Mouse (Mus musculus) embryonic facial prominence, embryonic 11.5 days (tissue): ENCODE results near the gene Ldha. TPM values are rescaled to one million over a fixed set of nuclear protein-coding genes. Genes with fewer than 3 reads are reported as not detected.
"Not testable (repeated sequence)": the region's sequence is repeated elsewhere in the genome, so short reads cannot be mapped to it uniquely, and the experiment has no call there.

Experiments used
- ATAC-seq: fragments of 200-750 bp; cut with Nextera tagmentation; replicated peaks from 2 replicates; pipeline ENCODE4 v1.8.0; 2017; ENCODE audit warnings: low read depth; ENCODE audit not compliant: insufficient number of reproducible peaks, low FRiP score, low TSS enrichment
- DNase-seq: peaks from one replicate; pipeline ENCODE4 v3.0.0-alpha.2; 2015; ENCODE audit warnings: low spot score
- H3K27ac ChIP-seq: fragments of 300-500 bp; sonication (generic); replicated peaks from 2 replicates; pipeline ENCODE4 v1.5.1; 2014; ENCODE audit warnings: mild to moderate bottlenecking, low read depth, low read length, control low read depth
- H3K27me3 ChIP-seq: fragments of 300-500 bp; sonication (generic); 2 replicates; pipeline ENCODE4 v1.6.1; 2014; ENCODE audit warnings: mild to moderate bottlenecking, low read length, moderate library complexity, mixed read lengths; ENCODE audit not compliant: control insufficient read depth, insufficient read depth
- H3K36me3 ChIP-seq: fragments of 300-500 bp; sonication (generic); replicated peaks from 2 replicates; pipeline ENCODE4 v1.6.1; 2014; ENCODE audit warnings: low read depth, mild to moderate bottlenecking, low read length, moderate library complexity, mixed read lengths; ENCODE audit not compliant: control insufficient read depth, insufficient read depth
- H3K4me1 ChIP-seq: fragments of 300-500 bp; sonication (generic); 2 replicates; pipeline ENCODE4 v1.6.1; 2014; ENCODE audit warnings: low read length, mixed read lengths; ENCODE audit not compliant: control insufficient read depth, insufficient read depth
- H3K4me2 ChIP-seq: fragments of 300-500 bp; sonication (generic); 2 replicates; pipeline ENCODE4 v1.6.1; 2014; ENCODE audit warnings: low read depth, mild to moderate bottlenecking, control low read depth, low read length, moderate library complexity
- H3K4me3 ChIP-seq: fragments of 300-500 bp; sonication (generic); 2 replicates; pipeline ENCODE4 v1.5.1; 2014; ENCODE audit warnings: low read depth, low read length, control low read depth
- H3K9ac ChIP-seq: fragments of 300-500 bp; sonication (generic); replicated peaks from 2 replicates; pipeline ENCODE4 v1.6.1; 2014; ENCODE audit warnings: mild to moderate bottlenecking, control low read depth, low read length
- H3K9me3 ChIP-seq: fragments of 300-500 bp; sonication (generic); replicated peaks from 2 replicates; pipeline ENCODE4 v1.6.1; 2016; ENCODE audit warnings: mild to moderate bottlenecking, low read length, inconsistent platforms, mixed read lengths; ENCODE audit not compliant: control insufficient read depth
- WGBS: fragments of 180-500 bp; shearing (Covaris S2); extraction: QIAGEN DNeasy Blood & Tissue Kit; methylation state at CpG from one replicate; pipeline ENCODE4 v1.1.7; 2014; 5-methylcytosine and 5-hydroxymethylcytosine counted together
- polyA plus RNA-seq: library from polyadenylated mRNA; unstranded; fragments of >200 nt; fragmentation: Nextera tagmentation; extraction: Ambion mirVana; gene quantifications from 2 replicates; pipeline ENCODE4 v1.2.1, GENCODE M21; 2014

Gene Ldha
- polyA plus RNA-seq, 1 experiment from 2014 or later = 1,561 TPM

DNA sequence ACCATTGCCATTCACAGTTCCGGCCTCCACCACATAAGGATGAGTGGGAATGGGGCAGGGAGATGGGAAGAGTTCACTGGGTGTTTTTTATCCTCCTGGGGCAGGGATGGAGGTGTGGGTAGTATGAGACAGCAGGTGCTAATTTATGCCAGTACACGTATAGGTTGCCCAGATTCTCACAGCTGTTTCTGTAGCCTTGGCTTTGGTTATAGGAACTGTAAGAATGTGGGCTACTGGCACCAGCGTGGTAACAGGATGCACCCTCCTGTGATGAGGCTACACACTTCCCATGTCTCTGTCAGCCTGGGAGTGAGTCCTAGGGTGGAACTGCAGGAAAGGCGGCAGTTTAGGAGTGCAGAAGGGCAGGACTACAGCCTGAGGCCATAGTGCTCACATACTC, 35.6 kb downstream of the Ldha start:
- Histone ChIP-seq H3K4me2 (no peak overlapping the region), H3K4me1 (no peaks in the 10 kb centered on the region), H3K9me3 (no peaks in the 10 kb centered on the region), H3K4me3 (no peak overlapping the region), H3K9ac (no peak overlapping the region), H3K27ac (no peak overlapping the region), H3K27me3 (no peaks in the 10 kb centered on the region), H3K36me3 (no peaks in the 10 kb centered on the region)
- DNase-seq (no peak), ATAC-seq (no peak)
- WGBS = 62% methylated on average over 4 of the region's 4 CpGs

DNA sequence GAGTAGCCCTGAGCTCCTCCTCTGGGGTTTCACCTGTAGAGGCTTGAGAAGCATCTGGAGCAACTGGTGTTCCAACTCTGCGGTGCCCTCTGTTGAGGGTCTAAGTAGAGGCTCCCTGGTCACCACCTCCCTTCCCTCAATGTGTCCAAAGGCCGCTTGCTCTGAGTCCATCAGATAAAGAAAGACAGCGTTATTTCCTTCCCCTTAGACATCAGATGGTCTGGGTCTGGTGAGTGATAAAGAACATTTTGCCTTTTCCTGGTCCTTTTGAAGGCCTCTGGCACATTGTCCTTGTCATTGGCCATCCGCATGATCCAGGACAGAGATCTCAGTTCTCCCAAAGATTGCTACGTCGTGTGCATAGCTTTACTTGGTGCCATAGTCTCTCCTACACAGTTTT, 36.0 kb downstream of the Ldha start:
- H3K27ac ChIP-seq = no peak overlapping the region
- no peaks in the 10 kb centered on the region for H3K36me3 ChIP-seq
- WGBS = 80% methylated on average over 6 of the region's 6 CpGs
- DNase-seq (no peak), ATAC-seq (no peak)
- no peaks in the 10 kb centered on the region for H3K9me3 ChIP-seq
- H3K4me2 ChIP-seq = no peak overlapping the region
- no peak overlapping the region for H3K4me3 ChIP-seq
- no peaks in the 10 kb centered on the region for H3K27me3 ChIP-seq
- H3K4me1 ChIP-seq = no peaks in the 10 kb centered on the region
- H3K9ac ChIP-seq = no peak overlapping the region

DNA sequence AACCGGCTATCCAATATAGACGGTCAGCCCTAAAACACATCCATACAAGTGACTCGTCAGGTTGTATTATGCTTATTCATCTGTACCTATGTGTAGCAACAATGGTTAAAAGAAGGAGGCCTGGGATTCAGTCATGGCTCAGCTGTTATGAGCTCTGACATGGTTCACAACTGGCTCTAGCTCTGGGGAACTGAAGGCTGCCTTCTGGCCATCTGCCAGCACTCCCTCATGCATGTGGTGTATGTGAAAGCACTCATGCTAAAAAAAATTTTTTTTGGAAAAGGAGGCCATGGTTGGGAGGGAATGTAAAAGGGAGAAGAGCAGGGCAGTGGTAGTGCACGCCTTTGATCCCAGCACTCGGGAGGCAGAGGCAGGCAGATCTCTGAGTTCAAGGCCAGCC, 38.6 kb downstream of the Ldha start:
- Histone ChIP-seq H3K9ac (no peak overlapping the region), H3K36me3 (no peaks in the 10 kb centered on the region), H3K27ac (no peak overlapping the region), H3K27me3 (no peaks in the 10 kb centered on the region), H3K4me1 (no peaks in the 10 kb centered on the region), H3K4me2 (no peak overlapping the region), H3K4me3 (no peak overlapping the region), H3K9me3 (no peaks in the 10 kb centered on the region)
- 94% methylated on average over 5 of the region's 5 CpGs for WGBS
- ATAC-seq (no peak), DNase-seq (no peak)

DNA sequence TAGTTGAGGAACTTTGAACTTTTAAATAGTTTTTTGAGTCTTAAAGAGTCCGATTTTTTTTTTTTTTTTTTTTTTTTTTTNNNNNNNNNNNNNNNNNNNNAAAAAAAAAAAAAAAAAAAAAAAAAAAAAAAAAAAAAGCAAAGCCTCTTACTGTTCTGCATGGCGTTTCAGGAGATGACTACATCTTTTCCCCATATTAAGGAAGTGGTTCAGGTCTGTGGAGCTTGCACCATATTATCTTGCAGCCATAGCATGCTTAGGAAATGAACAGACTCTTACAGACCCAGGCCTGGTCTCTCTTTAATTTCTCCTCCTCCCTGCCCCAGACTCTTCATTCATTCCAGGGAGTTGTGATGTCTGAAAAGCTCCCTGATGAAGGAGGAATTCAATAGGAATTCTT, 39.7 kb downstream of the Ldha start:
- Histone ChIP-seq H3K27me3 (no peaks in the 10 kb centered on the region), H3K9me3 (no peaks in the 10 kb centered on the region), H3K27ac (no peak overlapping the region), H3K4me1 (no peaks in the 10 kb centered on the region), H3K4me3 (no peak overlapping the region), H3K36me3 (no peaks in the 10 kb centered on the region), H3K9ac (no peak overlapping the region), H3K4me2 (no peak overlapping the region)
- no peak for ATAC-seq
- DNase-seq = no peak
- 78% methylated on average over 2 of the region's 2 CpGs for WGBS

DNA sequence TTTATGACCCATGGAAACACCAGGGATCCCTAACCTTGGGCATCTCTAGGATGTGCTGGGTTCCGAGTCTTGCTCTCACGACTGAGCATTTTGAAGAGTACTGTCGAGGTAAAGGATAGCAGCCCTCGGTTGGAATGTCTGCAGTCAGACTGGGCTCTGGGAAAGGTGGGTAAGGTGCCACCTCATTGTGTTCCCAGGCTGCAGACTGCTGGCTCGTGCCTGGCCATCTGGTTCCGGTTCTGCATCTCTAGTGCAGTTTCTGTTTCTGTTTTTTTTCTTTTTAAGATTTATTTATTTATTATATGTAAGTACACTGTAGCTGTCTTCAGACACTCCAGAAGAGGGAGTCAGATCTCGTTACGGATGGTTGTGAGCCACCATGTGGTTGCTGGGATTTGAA, 40.7 kb downstream of the Ldha start:
- H3K4me3 ChIP-seq, H3K27me3 ChIP-seq, ATAC-seq, H3K4me2 ChIP-seq, DNase-seq, H3K4me1 ChIP-seq, H3K9ac ChIP-seq, H3K36me3 ChIP-seq, H3K27ac ChIP-seq, H3K9me3 ChIP-seq: not testable (repeated sequence)
- WGBS = 84% methylated on average over 6 of the region's 8 CpGs

DNA sequence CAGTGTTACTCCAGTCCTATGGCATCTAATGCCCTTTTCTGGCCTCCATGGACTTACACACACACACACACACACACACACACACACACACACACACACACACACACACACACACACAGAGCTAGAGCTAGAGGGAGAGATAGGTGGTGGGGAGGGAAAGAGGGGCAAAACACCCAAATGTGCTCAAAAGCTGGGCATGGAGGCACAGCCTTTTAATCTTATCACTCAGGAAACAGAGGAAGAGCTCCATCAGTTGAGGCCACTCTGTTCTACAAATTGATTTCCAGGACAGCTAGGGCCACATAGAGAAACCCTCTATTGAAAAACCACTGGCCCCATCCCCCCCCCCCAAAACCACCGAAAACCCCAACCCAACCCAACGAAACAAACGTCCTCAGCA, 42.0 kb downstream of the Ldha start:
- H3K4me3 ChIP-seq = no peak overlapping the region
- H3K27me3 ChIP-seq = no peaks in the 10 kb centered on the region
- ATAC-seq = no peak
- no peaks in the 10 kb centered on the region for H3K9me3 ChIP-seq
- no peak overlapping the region for H3K4me2 ChIP-seq
- WGBS = 86% methylated on average over 3 of the region's 3 CpGs
- no peak overlapping the region for H3K9ac ChIP-seq
- H3K27ac ChIP-seq = no peak overlapping the region
- no peak for DNase-seq
- H3K36me3 ChIP-seq = peaks cover 4% of the 10 kb centered on the region
- H3K4me1 ChIP-seq = no peaks in the 10 kb centered on the region

DNA sequence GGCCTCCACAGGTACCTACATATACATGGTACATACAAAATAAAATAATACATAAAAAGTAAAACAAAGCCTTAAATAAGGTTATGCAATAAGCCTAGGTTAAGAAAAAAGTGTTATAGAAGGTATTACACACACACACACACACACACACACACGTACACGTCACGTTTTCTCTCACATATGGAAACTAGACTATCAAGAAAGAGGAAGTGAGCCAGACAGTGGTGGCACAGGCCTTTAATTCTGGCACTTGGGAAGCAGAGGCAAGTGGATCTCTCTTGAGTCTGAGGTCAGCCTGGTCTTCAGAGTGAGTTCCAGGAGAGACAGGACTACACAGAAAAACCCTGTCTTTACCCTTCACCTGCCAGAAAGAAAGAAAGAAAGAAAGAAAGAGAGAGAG, 54.2 kb downstream of the Ldha start:
- Histone ChIP-seq H3K4me1 (no peaks in the 10 kb centered on the region), H3K27me3 (no peaks in the 10 kb centered on the region), H3K4me3 (no peak overlapping the region), H3K9me3 (no peaks in the 10 kb centered on the region), H3K9ac (no peak overlapping the region), H3K27ac (no peak overlapping the region), H3K4me2 (no peak overlapping the region), H3K36me3 (peaks cover 14% of the 10 kb centered on the region)
- 85% methylated on average over 3 of the region's 3 CpGs for WGBS
- DNase-seq = no peak
- ATAC-seq = no peak

DNA sequence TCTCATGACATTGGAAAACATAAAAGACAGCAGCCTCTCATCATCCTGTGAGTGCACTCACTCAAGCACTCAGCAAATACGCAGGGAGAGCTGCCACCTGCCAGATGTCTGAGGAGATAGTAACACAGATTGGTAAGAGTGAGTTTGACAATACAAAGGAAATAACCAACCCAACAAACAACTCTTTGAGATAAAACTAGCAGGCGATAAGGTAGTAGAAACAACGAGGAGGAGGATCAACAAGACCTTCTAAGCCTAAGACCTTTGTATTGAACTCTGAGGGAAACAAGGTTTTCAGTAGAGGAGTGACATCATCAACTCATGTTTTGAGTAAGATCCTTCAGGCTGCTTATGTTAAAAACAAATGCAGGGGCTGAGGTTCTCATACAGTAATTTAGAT, 58.1 kb downstream of the Ldha start:
- Histone ChIP-seq H3K9ac (no peak overlapping the region), H3K36me3 (peaks cover 11% of the 10 kb centered on the region), H3K4me3 (no peak overlapping the region), H3K4me2 (no peak overlapping the region), H3K4me1 (no peaks in the 10 kb centered on the region), H3K27ac (no peak overlapping the region), H3K27me3 (no peaks in the 10 kb centered on the region), H3K9me3 (no peaks in the 10 kb centered on the region)
- 91% methylated on average over 3 of the region's 3 CpGs for WGBS
- DNase-seq (no peak), ATAC-seq (no peak)
